Mouse (Mus musculus): ENCODE measurements around the gene Dzip1l.

Dzip1l gene

GRCm38 (mm10) chr9:99661606-99662166 is 32.4 kb downstream of the Dzip1l start:
- DNase-seq (ENCODE audit: low spot score): no peak

GRCm38 (mm10) chr9:99662406-99662805 is 33.1 kb downstream of the Dzip1l start:
- DNase-seq (ENCODE audit: low spot score): peak; percentile 61

- no peak for DNase-seq (ENCODE audit: low spot score)
Observed at GRCm38 (mm10) chr9:99662887-99663286, 33.6 kb downstream of the Dzip1l start.

GRCm38 (mm10) chr9:99667596-99667995 is 38.3 kb downstream of the Dzip1l start:
- DNase-seq (ENCODE audit: low spot score): no peak

GRCm38 (mm10) chr9:99671603-99672002 is 42.3 kb downstream of the Dzip1l start:
- DNase-seq (ENCODE audit: low spot score): no peak

GRCm38 (mm10) chr9:99675714-99676113 is 46.4 kb downstream of the Dzip1l start:
- no peak for DNase-seq (ENCODE audit: low spot score)

GRCm38 (mm10) chr9:99681980-99682570 is 52.8 kb downstream of the Dzip1l start:
- DNase-seq (ENCODE audit: low spot score): no peak

- DNase-seq (ENCODE audit: low spot score): no peak
Observed at GRCm38 (mm10) chr9:99685061-99685521, 55.8 kb downstream of the Dzip1l start.

GRCm38 (mm10) chr9:99685536-99686231 is 56.4 kb downstream of the Dzip1l start:
- no peak for DNase-seq (ENCODE audit: low spot score)

- DNase-seq (ENCODE audit: low spot score): no peak
Observed at GRCm38 (mm10) chr9:99689796-99690195, 60.5 kb downstream of the Dzip1l start.

- no peak for DNase-seq (ENCODE audit: low spot score)
Observed at GRCm38 (mm10) chr9:99690386-99690785, 61.1 kb downstream of the Dzip1l start.

- DNase-seq (ENCODE audit: low spot score): no peak
Observed at GRCm38 (mm10) chr9:99694961-99695360, 65.7 kb downstream of the Dzip1l start.

GRCm38 (mm10) chr9:99699752-99700389 is 70.6 kb downstream of the Dzip1l start:
- no peak for DNase-seq (ENCODE audit: low spot score)

- DNase-seq (ENCODE audit: low spot score): no peak
Observed at GRCm38 (mm10) chr9:99701187-99701586, 71.9 kb downstream of the Dzip1l start.

- DNase-seq (ENCODE audit: low spot score): no peak
Observed at GRCm38 (mm10) chr9:99702215-99702614, 72.9 kb downstream of the Dzip1l start.

- no peak for DNase-seq (ENCODE audit: low spot score)
Observed at GRCm38 (mm10) chr9:99703711-99704110, 74.4 kb downstream of the Dzip1l start.

GRCm38 (mm10) chr9:99706264-99706663 is 77.0 kb downstream of the Dzip1l start:
- no peak for DNase-seq (ENCODE audit: low spot score)

- no peak for DNase-seq (ENCODE audit: low spot score)
Observed at GRCm38 (mm10) chr9:99707425-99708126, 78.3 kb downstream of the Dzip1l start.

GRCm38 (mm10) chr9:99709588-99710248 is 80.4 kb downstream of the Dzip1l start:
- no peak for DNase-seq (ENCODE audit: low spot score)

GRCm38 (mm10) chr9:99710297-99710696 is 81.0 kb downstream of the Dzip1l start:
- no peak for DNase-seq (ENCODE audit: low spot score)

GRCm38 (mm10) chr9:99717134-99717533 is 87.8 kb downstream of the Dzip1l start, which contains the start of gene Cldn18:
Gene Cldn18, minus strand, starts transcription at chr9:99717267.
- no peak for DNase-seq (ENCODE audit: low spot score)
